Mouse (Mus musculus) small intestine, adult 2 months (tissue): ENCODE data around the gene 4930544G11Rik.

ENCODE experiments used
- CTCF ChIP-seq: fragments of 200-500 bp; IDR thresholded peaks from 2 replicates; pipeline ENCODE4 v1.5.1; 2012; ENCODE audit warnings: low read depth, mild to moderate bottlenecking, control low read depth, inconsistent platforms, low read length, moderate library complexity, mixed read lengths; ENCODE audit not compliant: insufficient replicate concordance, insufficient read length; ENCODE audit errors: extremely low read depth
- POLR2A ChIP-seq: fragments of 200-500 bp; IDR thresholded peaks from 2 replicates; pipeline ENCODE4 v1.6.1; 2012; ENCODE audit warnings: low read depth, mild to moderate bottlenecking, control low read depth, inconsistent platforms, low read length, moderate library complexity

GRCm38 (mm10) chr6:65923501-65924084 lies 28.8 kb upstream of the 4930544G11Rik start:
- TF ChIP-seq POLR2A: no peak
- TF ChIP-seq CTCF: no peak
